Mouse (Mus musculus) ovary, adult 18-20 months (tissue): ENCODE data around the gene Borcs6.
"Not testable (repeated sequence)": the region's sequence is repeated elsewhere in the genome, so short reads cannot be mapped to it uniquely, and the experiment has no call there.

Source experiments
- DNase-seq: peaks from one replicate; pipeline ENCODE4 v3.0.0; 2022; ENCODE audit warnings: low spot score, mixed read lengths

Gene Borcs6

GRCm38 (mm10) chr11:69089616-69090290 lies 30.2 kb downstream of the Borcs6 start:
- DNase-seq = no peak

GRCm38 (mm10) chr11:69090367-69090766 lies 30.9 kb downstream of the Borcs6 start:
- DNase-seq = no peak

- no peak for DNase-seq
Measured at GRCm38 (mm10) chr11:69091566-69092385, 32.3 kb downstream of the Borcs6 start.

GRCm38 (mm10) chr11:69092386-69092751 lies 32.9 kb downstream of the Borcs6 start:
- peak; percentile 69 for DNase-seq

GRCm38 (mm10) chr11:69092871-69093270 lies 33.4 kb downstream of the Borcs6 start:
- no peak for DNase-seq

- DNase-seq = not testable (repeated sequence)
Measured at GRCm38 (mm10) chr11:69093856-69094255, 34.3 kb downstream of the Borcs6 start.

- DNase-seq = peak; percentile 100
Measured at GRCm38 (mm10) chr11:69094697-69095429, 35.3 kb downstream of the Borcs6 start, which contains the start of gene Per1. Gene Per1, plus strand, starts transcription at chr11:69095217.

- no peak for DNase-seq
Measured at GRCm38 (mm10) chr11:69095511-69096231, 36.2 kb downstream of the Borcs6 start.

GRCm38 (mm10) chr11:69096360-69096986 lies 37.0 kb downstream of the Borcs6 start:
- DNase-seq = no peak

- peak; percentile 99 for DNase-seq
Measured at GRCm38 (mm10) chr11:69096987-69097900, 37.7 kb downstream of the Borcs6 start.

- no peak for DNase-seq
Measured at GRCm38 (mm10) chr11:69098039-69098761, 38.7 kb downstream of the Borcs6 start.

GRCm38 (mm10) chr11:69098762-69099091 lies 39.2 kb downstream of the Borcs6 start:
- peak; percentile 95 for DNase-seq

GRCm38 (mm10) chr11:69099177-69099914 lies 39.8 kb downstream of the Borcs6 start:
- no peak for DNase-seq

GRCm38 (mm10) chr11:69099915-69100345 lies 40.4 kb downstream of the Borcs6 start:
- DNase-seq = peak; percentile 87

- DNase-seq = no peak
Measured at GRCm38 (mm10) chr11:69100639-69101360, 41.3 kb downstream of the Borcs6 start.

- DNase-seq = no peak
Measured at GRCm38 (mm10) chr11:69101604-69102402, 42.3 kb downstream of the Borcs6 start.

- no peak for DNase-seq
Measured at GRCm38 (mm10) chr11:69102403-69102725, 42.8 kb downstream of the Borcs6 start.

GRCm38 (mm10) chr11:69103121-69103520 lies 43.6 kb downstream of the Borcs6 start:
- DNase-seq = no peak
